Mouse (Mus musculus) forebrain, embryonic 15.5 days (tissue): ENCODE measurements at regions not wholly inside any gene's neighbourhood (a gene's known extent, or its start where the extent isn't known, plus 50 kb on each side); places are given as distances from the start of the nearest gene placed in this dataset.

Experiments
- ATAC-seq: fragments of 200-750 bp; cut with Nextera tagmentation; replicated peaks from 2 replicates; pipeline ENCODE4 v1.8.0; 2017; ENCODE audit warnings: mild to moderate bottlenecking, moderate TSS enrichment, moderate library complexity
- H3K27ac ChIP-seq: fragments of 300-500 bp; sonication (generic); replicated peaks from 2 replicates; pipeline ENCODE4 v1.5.1; 2015; ENCODE audit warnings: mild to moderate bottlenecking, inconsistent platforms
- H3K27me3 ChIP-seq: fragments of 300-500 bp; sonication (generic); 2 replicates; pipeline ENCODE4 v1.6.1; 2015; ENCODE audit warnings: inconsistent platforms
- H3K36me3 ChIP-seq: fragments of 300-500 bp; sonication (generic); 2 replicates; pipeline ENCODE4 v1.6.1; 2015; ENCODE audit warnings: mild to moderate bottlenecking, inconsistent platforms
- H3K4me1 ChIP-seq: fragments of 300-500 bp; sonication (generic); 2 replicates; pipeline ENCODE4 v1.6.1; 2015; ENCODE audit warnings: inconsistent platforms
- H3K4me2 ChIP-seq: fragments of 300-500 bp; sonication (generic); replicated peaks from 2 replicates; pipeline ENCODE4 v1.6.1; 2015; ENCODE audit warnings: mild to moderate bottlenecking, inconsistent platforms
- H3K4me3 ChIP-seq: fragments of 300-500 bp; sonication (generic); 2 replicates; pipeline ENCODE4 v1.5.1; 2015; ENCODE audit warnings: mild to moderate bottlenecking, inconsistent platforms
- H3K9ac ChIP-seq: fragments of 300-500 bp; sonication (generic); replicated peaks from 2 replicates; pipeline ENCODE4 v1.6.1; 2015; ENCODE audit warnings: mild to moderate bottlenecking, inconsistent platforms
- H3K9me3 ChIP-seq: fragments of 300-500 bp; sonication (generic); 2 replicates; pipeline ENCODE4 v1.6.1; 2016; ENCODE audit warnings: inconsistent platforms
- WGBS: fragments of 180-500 bp; shearing (Covaris S2); methylation state at CpG from one replicate; pipeline ENCODE4 v1.1.7; 2015; ENCODE audit warnings: mixed read lengths; 5-methylcytosine and 5-hydroxymethylcytosine counted together

DNA sequence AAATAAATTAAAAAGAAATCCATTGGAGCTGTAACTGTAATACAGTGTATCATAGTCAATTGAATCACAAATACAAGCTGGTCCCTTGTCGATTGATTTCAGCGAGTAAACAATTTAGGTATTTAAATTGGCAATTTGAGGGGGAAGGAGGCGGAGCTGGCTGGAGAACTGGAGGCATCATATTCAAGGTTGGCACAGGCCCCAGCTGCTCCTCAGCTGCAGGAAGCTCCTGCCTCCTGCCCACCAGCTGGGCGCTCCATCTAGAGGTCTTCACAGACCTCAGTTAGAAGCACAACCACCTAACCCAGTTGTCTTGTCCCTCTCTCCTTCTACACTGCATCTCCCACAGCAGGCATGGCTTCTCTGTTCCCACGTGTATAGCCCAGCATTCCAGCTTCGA, 292.6 kb downstream of the Mroh4 start:
- Histone ChIP-seq H3K27ac (0 out of 2 replicates have a peak overlapping the region, but pooled peaks have one; percentile 5), H3K36me3 (no peaks in the 10 kb centered on the region), H3K9me3 (no peaks in the 10 kb centered on the region), H3K9ac (no peak overlapping the region), H3K4me2 (no peak overlapping the region), H3K4me1 (peaks cover 6% of the 10 kb centered on the region; the same call in 1 of the 2 replicates), H3K4me3 (no peak overlapping the region), H3K27me3 (no peaks in the 10 kb centered on the region)
- ATAC-seq, result no peak
- 49% methylated on average over 6 of the region's 6 CpGs for WGBS

DNA sequence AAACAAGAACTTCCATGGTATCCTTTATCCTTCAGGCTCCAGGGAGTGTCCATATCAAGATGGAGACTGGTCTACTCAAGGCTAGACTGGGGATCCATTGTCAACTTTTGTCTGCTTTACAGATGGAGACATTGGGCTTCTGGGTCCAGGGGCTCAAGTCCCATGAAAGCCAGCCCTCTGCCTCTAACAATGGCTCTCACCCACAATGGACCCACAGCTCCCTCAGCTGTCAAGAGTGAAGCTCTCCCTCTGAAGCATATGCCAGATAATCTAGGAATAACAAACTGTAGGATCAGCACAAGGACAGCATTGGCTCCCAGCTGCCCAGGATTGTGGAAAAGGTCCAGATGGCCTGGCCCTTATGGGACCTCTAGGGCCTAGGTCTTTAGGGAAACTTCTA, 302.3 kb downstream of the Mroh4 start:
- H3K36me3 ChIP-seq, result no peaks in the 10 kb centered on the region
- no peak overlapping the region for H3K4me2 ChIP-seq
- no peak for ATAC-seq
- H3K9me3 ChIP-seq, result no peaks in the 10 kb centered on the region
- H3K27me3 ChIP-seq, result no peaks in the 10 kb centered on the region
- no peak overlapping the region for H3K4me3 ChIP-seq
- no peak overlapping the region for H3K9ac ChIP-seq
- no peak overlapping the region for H3K27ac ChIP-seq
- peaks cover 8% of the 10 kb centered on the region for H3K4me1 ChIP-seq

DNA sequence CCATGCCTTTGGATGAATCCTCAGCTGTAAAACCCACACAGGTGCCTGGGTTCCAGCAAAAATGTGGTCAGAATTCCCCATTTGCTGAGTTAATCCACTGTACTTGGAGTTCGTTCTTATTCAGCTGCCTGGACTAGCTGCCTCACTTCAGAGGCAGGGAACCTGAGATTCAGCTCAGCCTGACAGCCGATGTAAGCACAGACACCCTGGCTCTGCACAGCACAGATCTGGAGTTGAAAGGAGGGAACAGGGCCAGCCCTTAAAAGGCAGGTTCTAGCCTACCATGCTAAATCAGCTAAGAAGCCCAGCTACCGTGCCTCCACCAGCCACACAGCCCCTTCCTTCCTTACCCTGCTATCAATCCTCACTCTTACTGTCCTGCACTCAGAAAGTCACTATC, 306.0 kb downstream of the Mroh4 start:
- H3K4me2 ChIP-seq, result no peak overlapping the region

DNA sequence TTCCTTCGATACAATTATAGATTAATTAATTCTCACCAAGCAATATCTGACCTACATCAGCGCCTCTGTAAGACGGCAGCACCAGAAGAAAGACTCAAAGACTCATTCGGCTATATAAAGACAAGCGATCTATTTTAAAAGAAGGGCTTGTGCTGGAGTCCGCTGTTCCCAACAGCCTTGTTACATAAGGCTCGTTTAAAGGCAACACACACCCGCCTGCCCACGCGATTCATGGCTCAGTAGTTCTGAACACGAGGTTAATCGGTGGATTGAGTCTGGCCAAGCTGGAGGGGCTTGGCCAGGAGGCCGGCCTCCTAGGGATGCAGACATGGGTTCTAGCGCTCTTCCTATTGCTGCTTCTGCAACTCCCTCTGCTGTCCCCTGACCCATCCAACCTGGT, 306.9 kb downstream of the Mroh4 start:
- Histone ChIP-seq H3K4me2 (no peak overlapping the region), H3K36me3 (no peaks in the 10 kb centered on the region), H3K4me3 (no peak overlapping the region), H3K4me1 (peaks cover 22% of the 10 kb centered on the region), H3K27ac (no peak overlapping the region), H3K9me3 (no peaks in the 10 kb centered on the region), H3K9ac (no peak overlapping the region), H3K27me3 (no peaks in the 10 kb centered on the region)
- 25% methylated on average over 14 of the region's 14 CpGs for WGBS
- ATAC-seq, result peak; percentile 31; the same call in 1 of the 2 replicates

More for the DNA sequence above, 306.0 kb downstream of the Mroh4 start:
- ATAC-seq, result no peak
- Histone ChIP-seq H3K9ac (no peak overlapping the region), H3K27me3 (no peaks in the 10 kb centered on the region), H3K4me1 (peaks cover 22% of the 10 kb centered on the region), H3K27ac (no peak overlapping the region), H3K4me3 (no peak overlapping the region), H3K9me3 (no peaks in the 10 kb centered on the region), H3K36me3 (no peaks in the 10 kb centered on the region)
- WGBS, result 70% methylated on average over 3 of the region's 3 CpGs

DNA sequence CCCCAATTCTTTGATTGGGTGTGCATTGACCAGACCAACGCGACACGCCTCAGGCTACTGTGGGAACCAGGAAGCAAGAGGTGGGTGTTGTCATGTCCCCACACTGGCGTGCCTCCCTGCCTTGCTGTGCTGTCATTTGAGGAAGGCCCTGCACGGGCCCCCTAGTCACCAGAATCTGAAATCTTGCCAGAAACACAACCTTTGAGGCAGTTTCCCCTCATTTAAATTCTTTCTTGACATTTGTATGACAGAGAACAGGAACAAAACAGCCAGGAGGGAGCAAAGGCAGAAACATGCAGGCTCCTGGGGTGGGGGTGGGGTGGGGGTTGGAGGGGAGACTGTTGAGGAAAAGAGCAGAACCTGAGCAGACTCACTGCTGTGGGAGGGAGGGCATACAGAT, 309.5 kb downstream of the Mroh4 start:
- Histone ChIP-seq H3K4me3 (no peak overlapping the region), H3K27me3 (no peaks in the 10 kb centered on the region), H3K4me2 (no peak overlapping the region), H3K9me3 (no peaks in the 10 kb centered on the region), H3K36me3 (no peaks in the 10 kb centered on the region), H3K27ac (no peak overlapping the region), H3K9ac (no peak overlapping the region), H3K4me1 (peaks cover 22% of the 10 kb centered on the region)
- WGBS, result 60% methylated on average over 5 of the region's 5 CpGs
- no peak for ATAC-seq

DNA sequence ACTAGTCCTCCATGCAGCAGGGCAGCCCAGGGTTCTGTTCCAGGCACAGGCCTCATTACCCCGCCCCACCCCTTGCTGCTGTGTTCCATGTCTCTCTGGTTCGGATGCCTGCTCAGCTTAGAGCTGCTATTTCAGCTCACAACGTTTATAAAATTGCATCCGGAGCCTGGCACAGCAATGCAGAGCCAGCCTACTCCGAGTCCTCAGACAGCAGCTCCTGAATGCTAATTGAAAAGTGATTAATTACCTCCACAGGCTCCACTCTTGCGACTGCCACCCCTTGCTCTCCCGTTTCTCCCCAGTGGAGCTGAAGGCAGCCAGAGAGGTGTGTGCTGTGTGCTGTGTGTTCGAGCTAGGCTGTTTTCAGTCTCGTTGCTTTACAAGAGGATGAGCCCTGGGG, 310.6 kb downstream of the Mroh4 start:
- no peak overlapping the region for H3K9ac ChIP-seq
- WGBS, result 19% methylated on average over 9 of the region's 9 CpGs
- no peak for ATAC-seq
- H3K27me3 ChIP-seq, result no peaks in the 10 kb centered on the region
- no peak overlapping the region for H3K4me3 ChIP-seq
- no peaks in the 10 kb centered on the region for H3K9me3 ChIP-seq
- H3K4me2 ChIP-seq, result no peak overlapping the region
- peaks cover 23% of the 10 kb centered on the region for H3K4me1 ChIP-seq
- H3K27ac ChIP-seq, result no peak overlapping the region
- H3K36me3 ChIP-seq, result no peaks in the 10 kb centered on the region

DNA sequence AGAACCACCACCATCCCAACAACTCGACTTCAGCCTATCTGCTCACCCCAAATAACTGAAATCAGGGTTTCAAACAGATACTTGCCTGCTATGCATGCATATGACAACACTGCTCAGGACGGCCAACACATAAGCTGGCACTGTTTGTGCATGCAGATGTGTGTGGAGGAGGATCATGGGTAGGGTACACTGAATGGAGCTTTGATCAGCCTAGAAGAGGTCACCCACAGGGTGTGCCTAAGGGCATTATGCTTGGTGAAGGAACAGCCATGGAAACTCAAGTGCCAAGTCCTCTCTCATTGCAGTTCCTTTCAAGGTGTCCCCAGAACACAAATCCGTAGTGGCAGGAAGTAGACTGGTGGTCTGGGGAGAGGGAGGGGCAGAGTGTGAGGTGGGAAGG, 316.7 kb downstream of the Mroh4 start:
- H3K4me2 ChIP-seq, result no peak overlapping the region
- H3K27me3 ChIP-seq, result no peaks in the 10 kb centered on the region
- no peak overlapping the region for H3K9ac ChIP-seq
- no peaks in the 10 kb centered on the region for H3K36me3 ChIP-seq
- H3K9me3 ChIP-seq, result no peaks in the 10 kb centered on the region
- WGBS, result 65% methylated on average over 3 of the region's 3 CpGs
- peaks cover 20% of the 10 kb centered on the region for H3K4me1 ChIP-seq
- ATAC-seq, result 0 out of 2 replicates have a peak, but pooled peaks have one; percentile 4
- H3K27ac ChIP-seq, result no peak overlapping the region
- H3K4me3 ChIP-seq, result no peak overlapping the region

DNA sequence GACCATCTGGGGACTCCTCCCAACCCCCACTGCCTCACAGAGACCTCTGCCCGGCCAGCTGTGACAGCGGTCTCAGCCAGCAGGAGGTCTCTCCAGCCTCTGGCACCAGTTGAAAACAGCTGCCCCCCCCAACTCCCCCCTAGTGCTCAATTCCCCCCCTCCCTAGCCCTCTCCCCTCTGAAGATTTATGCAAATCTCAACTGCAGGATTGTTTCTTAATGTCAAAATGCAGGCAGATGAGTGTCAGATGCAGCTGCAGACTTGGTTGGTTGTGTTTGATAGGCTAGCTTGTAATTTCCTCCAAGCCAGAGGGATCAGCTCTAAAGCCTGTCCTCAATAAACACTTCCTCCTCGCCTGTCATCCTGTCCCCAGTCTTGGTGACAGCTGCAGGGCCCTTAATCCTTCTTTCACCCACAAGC, 317.7 kb downstream of the Mroh4 start:
- ATAC-seq, result no peak
- no peaks in the 10 kb centered on the region for H3K27me3 ChIP-seq
- H3K27ac ChIP-seq, result peak overlapping the region; percentile 45; the same call in 1 of the 2 replicates

DNA sequence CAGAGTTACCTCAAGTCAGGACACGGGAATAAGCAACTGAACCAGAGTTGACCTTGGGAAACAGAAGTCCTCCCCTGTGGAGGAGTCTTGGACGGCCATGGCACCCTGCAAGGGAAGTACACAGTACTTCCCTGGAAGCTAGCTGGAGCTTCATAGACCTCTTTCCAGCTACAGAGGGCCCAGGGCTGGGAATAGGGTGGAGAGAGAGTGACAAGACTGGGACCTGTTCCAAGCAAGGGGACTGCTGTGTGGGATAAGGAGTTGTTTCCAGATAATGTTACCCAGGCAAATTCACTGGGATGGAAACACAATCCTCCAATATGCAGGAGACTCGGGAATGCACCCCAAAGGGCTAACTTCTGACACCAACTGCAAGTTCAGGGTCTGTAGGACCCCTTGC, 325.1 kb downstream of the Mroh4 start:
- no peak for ATAC-seq
- no peaks in the 10 kb centered on the region for H3K27me3 ChIP-seq
- no peak overlapping the region for H3K4me3 ChIP-seq
- peaks cover 3% of the 10 kb centered on the region; the same call in 1 of the 2 replicates for H3K4me1 ChIP-seq
- no peak overlapping the region for H3K27ac ChIP-seq
- WGBS, result 53% methylated on average over 3 of the region's 3 CpGs
- no peak overlapping the region for H3K9ac ChIP-seq
- no peaks in the 10 kb centered on the region for H3K36me3 ChIP-seq
- H3K4me2 ChIP-seq, result no peak overlapping the region
- no peaks in the 10 kb centered on the region for H3K9me3 ChIP-seq

More for the DNA sequence above, 317.7 kb downstream of the Mroh4 start:
- WGBS, result 25% methylated on average over 3 of the region's 3 CpGs
- H3K4me2 ChIP-seq, result no peak overlapping the region
- H3K4me3 ChIP-seq, result no peak overlapping the region
- no peaks in the 10 kb centered on the region for H3K36me3 ChIP-seq
- H3K9ac ChIP-seq, result no peak overlapping the region
- peaks cover 20% of the 10 kb centered on the region for H3K4me1 ChIP-seq
- H3K9me3 ChIP-seq, result no peaks in the 10 kb centered on the region

DNA sequence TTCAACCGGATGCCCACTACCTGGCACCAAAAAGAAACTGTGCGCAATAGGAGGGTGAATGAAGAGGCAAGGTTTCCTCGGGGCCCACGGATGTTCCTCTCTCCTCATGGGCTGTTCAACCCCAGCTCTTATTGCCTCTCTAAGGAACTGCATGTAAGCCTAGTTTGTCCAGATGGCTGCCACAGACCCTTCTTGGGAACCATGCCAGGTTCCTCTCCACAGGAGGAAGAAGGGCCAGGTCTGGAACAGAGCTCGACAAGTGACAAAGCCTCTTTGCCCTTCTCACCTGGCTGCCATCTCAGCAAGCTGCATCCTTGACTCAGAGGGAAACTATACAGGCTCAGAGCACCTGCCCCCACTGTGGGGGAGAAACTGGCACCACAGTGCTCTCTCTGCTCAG, 329.6 kb downstream of the Mroh4 start:
- 0 out of 2 replicates have a peak, but pooled peaks have one; percentile 16 for ATAC-seq
- Histone ChIP-seq H3K36me3 (no peaks in the 10 kb centered on the region), H3K4me3 (no peak overlapping the region), H3K27ac (no peak overlapping the region), H3K4me1 (peaks cover 3% of the 10 kb centered on the region; the same call in 1 of the 2 replicates), H3K27me3 (no peaks in the 10 kb centered on the region), H3K4me2 (no peak overlapping the region), H3K9ac (no peak overlapping the region), H3K9me3 (no peaks in the 10 kb centered on the region)
- 79% methylated on average over 5 of the region's 5 CpGs for WGBS

DNA sequence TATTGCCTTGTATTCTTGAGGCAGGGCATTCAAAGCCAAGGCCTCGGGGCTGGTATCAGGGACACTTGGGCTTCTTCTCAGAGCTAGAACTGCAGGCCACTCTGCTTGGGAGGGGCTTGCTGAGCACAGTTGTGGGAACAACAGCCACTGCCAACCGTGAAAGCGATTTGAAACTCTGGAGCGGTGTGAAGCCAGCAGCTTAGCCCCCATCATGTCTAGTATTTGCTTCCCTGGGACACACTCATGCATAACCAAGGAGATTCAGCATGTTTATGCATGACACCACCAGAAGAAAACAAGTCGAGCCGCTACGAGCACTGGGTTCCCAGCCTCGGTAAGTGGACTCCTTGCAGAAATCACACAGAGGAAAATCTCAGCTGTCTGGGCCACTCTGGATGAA, 339.9 kb downstream of the Mroh4 start:
- Histone ChIP-seq H3K36me3 (no peaks in the 10 kb centered on the region), H3K4me2 (no peak overlapping the region), H3K27ac (no peak overlapping the region), H3K4me3 (no peak overlapping the region), H3K4me1 (peaks cover 9% of the 10 kb centered on the region; the same call in 1 of the 2 replicates), H3K9ac (no peak overlapping the region), H3K9me3 (no peaks in the 10 kb centered on the region), H3K27me3 (no peaks in the 10 kb centered on the region)
- WGBS, result 53% methylated on average over 8 of the region's 8 CpGs
- ATAC-seq, result no peak

DNA sequence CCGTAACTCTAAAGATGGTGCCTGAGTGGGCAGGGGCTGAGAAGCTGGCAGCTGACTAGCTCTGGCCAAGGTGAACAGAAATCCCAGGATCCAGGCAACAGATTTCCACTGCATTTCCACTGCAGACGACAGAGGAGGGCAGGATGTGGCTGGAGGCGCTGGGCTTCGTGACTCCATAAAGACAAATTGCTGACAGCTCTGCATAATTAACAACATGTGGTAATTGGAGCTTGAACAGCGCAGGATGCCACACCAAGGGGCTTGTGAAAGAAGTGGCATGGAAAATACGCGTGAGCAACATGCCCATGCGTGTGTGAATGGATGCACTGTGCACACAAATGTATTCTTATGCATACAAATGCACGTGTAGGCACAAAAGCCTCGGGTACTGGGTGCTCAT, 341.5 kb downstream of the Mroh4 start:
- H3K4me1 ChIP-seq, result peaks cover 9% of the 10 kb centered on the region; the same call in 1 of the 2 replicates
- ATAC-seq, result peak; percentile 26; the same call in 1 of the 2 replicates
- H3K4me3 ChIP-seq, result no peak overlapping the region
- no peaks in the 10 kb centered on the region for H3K27me3 ChIP-seq
- 53% methylated on average over 10 of the region's 10 CpGs for WGBS
- no peak overlapping the region for H3K27ac ChIP-seq
- no peaks in the 10 kb centered on the region for H3K9me3 ChIP-seq
- no peak overlapping the region for H3K9ac ChIP-seq
- H3K4me2 ChIP-seq, result no peak overlapping the region
- H3K36me3 ChIP-seq, result no peaks in the 10 kb centered on the region

DNA sequence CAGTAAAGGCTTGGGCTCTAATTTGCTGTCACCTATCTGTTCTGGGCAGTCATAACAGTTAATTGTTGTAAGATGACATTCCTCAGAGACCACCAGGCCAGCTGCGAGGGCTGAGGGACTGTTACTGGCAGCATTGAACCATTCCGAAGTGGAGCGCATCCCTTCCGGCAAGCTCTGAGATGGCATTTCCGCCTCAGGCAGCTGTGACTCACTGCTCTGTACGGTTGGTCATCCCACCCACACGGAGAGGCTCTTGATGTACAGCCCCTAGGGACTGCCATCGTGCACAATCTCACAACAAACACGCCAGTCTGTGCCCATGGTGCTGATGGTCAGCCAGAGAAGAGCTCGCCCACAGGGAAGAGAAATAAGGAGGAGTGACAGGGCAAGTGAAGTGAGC, 342.0 kb downstream of the Mroh4 start:
- Histone ChIP-seq H3K27me3 (no peaks in the 10 kb centered on the region), H3K9me3 (no peaks in the 10 kb centered on the region), H3K27ac (no peak overlapping the region), H3K4me3 (no peak overlapping the region), H3K9ac (no peak overlapping the region), H3K36me3 (no peaks in the 10 kb centered on the region), H3K4me2 (no peak overlapping the region), H3K4me1 (peaks cover 9% of the 10 kb centered on the region; the same call in 1 of the 2 replicates)
- ATAC-seq, result no peak
- 82% methylated on average over 10 of the region's 10 CpGs for WGBS
